Mouse (Mus musculus): ENCODE results near the gene Cdca4. TPM values are rescaled to one million over a fixed set of nuclear protein-coding genes. Genes with fewer than 3 reads are reported as not detected.

Gene Cdca4
- polyA plus RNA-seq (2014; fragmentation: Illumina TruSeq; extraction: RNeasy Lipid Tissue Mini Kit (QIAGEN cat#74804); ENCODE audit: low replicate concordance): 8.3 TPM

GRCm38 (mm10) chr12:112829244-112829864 lies at the start of gene Cdca4:
TSS of gene Cdca4 (minus strand) at chr12:112829423.

GRCm38 (mm10) chr12:112868178-112869087 lies 39.2 kb upstream of the Cdca4 start, which contains the start of gene Gpr132:
TSS of gene Gpr132 (minus strand) at chr12:112868228.

GRCm38 (mm10) chr12:112808587-112809364 lies 20.4 kb downstream of the Cdca4 start, which contains the start of gene Clba1:
TSS of gene Clba1 (plus strand) at chr12:112808937.

GRCm38 (mm10) chr12:112801864-112802846 lies 27.1 kb downstream of the Cdca4 start, which contains the start of gene Ahnak2:
TSS of gene Ahnak2 (minus strand) at chr12:112802657.

Other genes starting within 250 kb of the Cdca4 start
- not detected for gene Inf2, start 240.6 kb downstream of the Cdca4 start, polyA plus RNA-seq (2014; fragmentation: Illumina TruSeq; extraction: RNeasy Lipid Tissue Mini Kit (QIAGEN cat#74804); ENCODE audit: low replicate concordance)
- not detected for gene Adssl1, start 209.4 kb downstream of the Cdca4 start, polyA plus RNA-seq (2014; fragmentation: Illumina TruSeq; extraction: RNeasy Lipid Tissue Mini Kit (QIAGEN cat#74804); ENCODE audit: low replicate concordance)
- gene Siva1, start 184.7 kb downstream of the Cdca4 start, polyA plus RNA-seq (2014; fragmentation: Illumina TruSeq; extraction: RNeasy Lipid Tissue Mini Kit (QIAGEN cat#74804); ENCODE audit: low replicate concordance): not detected
- 3.2 TPM for gene Akt1, start 154.5 kb downstream of the Cdca4 start, polyA plus RNA-seq (2014; fragmentation: Illumina TruSeq; extraction: RNeasy Lipid Tissue Mini Kit (QIAGEN cat#74804); ENCODE audit: low replicate concordance)
- 0.56 TPM for gene Zbtb42, start 150.6 kb downstream of the Cdca4 start, polyA plus RNA-seq (2014; fragmentation: Illumina TruSeq; extraction: RNeasy Lipid Tissue Mini Kit (QIAGEN cat#74804); ENCODE audit: low replicate concordance)
- 7.2 TPM for gene Cep170b, start 109.0 kb downstream of the Cdca4 start, polyA plus RNA-seq (2014; fragmentation: Illumina TruSeq; extraction: RNeasy Lipid Tissue Mini Kit (QIAGEN cat#74804); ENCODE audit: low replicate concordance)
- gene Pld4, start 68.8 kb downstream of the Cdca4 start, polyA plus RNA-seq (2014; fragmentation: Illumina TruSeq; extraction: RNeasy Lipid Tissue Mini Kit (QIAGEN cat#74804); ENCODE audit: low replicate concordance): 0.97 TPM
- 0.37 TPM for gene Ahnak2, start 26.8 kb downstream of the Cdca4 start, polyA plus RNA-seq (2014; fragmentation: Illumina TruSeq; extraction: RNeasy Lipid Tissue Mini Kit (QIAGEN cat#74804); ENCODE audit: low replicate concordance)
- 0.33 TPM for gene Clba1, start 20.5 kb downstream of the Cdca4 start, polyA plus RNA-seq (2014; fragmentation: Illumina TruSeq; extraction: RNeasy Lipid Tissue Mini Kit (QIAGEN cat#74804); ENCODE audit: low replicate concordance)
- gene Gpr132, start 38.8 kb upstream of the Cdca4 start, polyA plus RNA-seq (2014; fragmentation: Illumina TruSeq; extraction: RNeasy Lipid Tissue Mini Kit (QIAGEN cat#74804); ENCODE audit: low replicate concordance): 0.63 TPM
- not detected for gene Jag2, start 100.4 kb upstream of the Cdca4 start, polyA plus RNA-seq (2014; fragmentation: Illumina TruSeq; extraction: RNeasy Lipid Tissue Mini Kit (QIAGEN cat#74804); ENCODE audit: low replicate concordance)
- not detected for gene Nudt14, start 112.7 kb upstream of the Cdca4 start, polyA plus RNA-seq (2014; fragmentation: Illumina TruSeq; extraction: RNeasy Lipid Tissue Mini Kit (QIAGEN cat#74804); ENCODE audit: low replicate concordance)
- 0.71 TPM for gene Btbd6, start 147.1 kb upstream of the Cdca4 start, polyA plus RNA-seq (2014; fragmentation: Illumina TruSeq; extraction: RNeasy Lipid Tissue Mini Kit (QIAGEN cat#74804); ENCODE audit: low replicate concordance)
- 11.7 TPM for gene Brf1, start 171.3 kb upstream of the Cdca4 start, polyA plus RNA-seq (2014; fragmentation: Illumina TruSeq; extraction: RNeasy Lipid Tissue Mini Kit (QIAGEN cat#74804); ENCODE audit: low replicate concordance)
- 2.8 TPM for gene Pacs2, start 185.1 kb upstream of the Cdca4 start, polyA plus RNA-seq (2014; fragmentation: Illumina TruSeq; extraction: RNeasy Lipid Tissue Mini Kit (QIAGEN cat#74804); ENCODE audit: low replicate concordance)
- not detected for gene Tex22, start 245.1 kb upstream of the Cdca4 start, polyA plus RNA-seq (2014; fragmentation: Illumina TruSeq; extraction: RNeasy Lipid Tissue Mini Kit (QIAGEN cat#74804); ENCODE audit: low replicate concordance)